Comparison of ENCODE assay signal across 24 mouse cellular contexts in the genomic region with DNA sequence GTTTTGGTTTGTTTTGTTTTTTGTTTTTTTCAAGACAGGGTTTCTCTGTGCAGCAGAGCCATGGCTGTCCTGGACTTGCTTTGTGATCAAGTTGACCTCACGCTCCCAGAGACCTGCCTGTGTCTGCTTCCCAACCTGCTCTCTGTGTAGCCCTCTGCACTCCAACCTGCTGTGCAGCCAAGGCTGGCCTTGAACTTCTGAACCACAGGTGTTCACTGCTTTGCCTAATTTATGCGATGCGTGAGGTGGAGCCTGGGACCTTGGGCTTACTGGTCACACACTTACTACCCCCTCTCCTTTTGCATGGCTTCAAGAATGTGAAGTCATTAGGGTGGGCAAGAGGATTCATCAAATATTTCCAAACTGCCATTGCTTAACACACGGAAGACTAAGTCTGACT.
"Had no signal": no experiment of that assay in that cellular context is flagged by ENCODE, and none has a peak within 500 bp of the region (broad histone marks: within the 10 kb centered on the region; RNA-seq: fewer than 3 reads in every experiment).

No protein-coding gene starts in this region.

- H3K4me3 ChIP-seq: embryonic facial prominence, embryonic 10.5 days; embryonic facial prominence, embryonic 12.5 days; embryonic facial prominence, embryonic 13.5 days; embryonic facial prominence, embryonic 15.5 days; erythroblast, embryonic 14.5 days; forebrain, embryonic 10.5 days; forebrain, embryonic 12.5 days; forebrain, embryonic 13.5 days; forebrain, embryonic 15.5 days; gastrocnemius, adult 2 months; heart, adult 2 months; heart, embryonic 10.5 days had no signal

- DNase-seq: cerebellum, postnatal 10 days; cerebellum, postnatal 14 days; cerebellum, postnatal 25 days; cerebellum, postnatal 36 days; embryo, embryonic 11 days; forebrain, postnatal 0 days; gastrocnemius, adult 2 months; gastrocnemius, postnatal 10 days; gastrocnemius, postnatal 14 days; gastrocnemius, postnatal 25 days; gastrocnemius, postnatal 36 days; heart, adult 11 months; heart, adult 18-20 months; heart, adult 2 months had no signal

- H3K9me3 ChIP-seq: embryonic facial prominence, embryonic 10.5 days; embryonic facial prominence, embryonic 12.5 days; embryonic facial prominence, embryonic 13.5 days; embryonic facial prominence, embryonic 15.5 days; forebrain, embryonic 10.5 days; forebrain, embryonic 12.5 days; forebrain, embryonic 13.5 days; forebrain, embryonic 15.5 days; heart, embryonic 10.5 days had no signal

- H3K9ac ChIP-seq: embryonic facial prominence, embryonic 12.5 days; embryonic facial prominence, embryonic 13.5 days; embryonic facial prominence, embryonic 15.5 days; forebrain, embryonic 12.5 days; forebrain, embryonic 13.5 days; forebrain, embryonic 15.5 days; forebrain, postnatal 0 days had no signal

- H3K27me3 ChIP-seq: embryonic facial prominence, embryonic 12.5 days; embryonic facial prominence, embryonic 13.5 days; embryonic facial prominence, embryonic 15.5 days; forebrain, embryonic 12.5 days; forebrain, embryonic 13.5 days; forebrain, embryonic 15.5 days had no signal

- H3K36me3 ChIP-seq: embryonic facial prominence, embryonic 10.5 days; embryonic facial prominence, embryonic 12.5 days; embryonic facial prominence, embryonic 13.5 days; embryonic facial prominence, embryonic 15.5 days; forebrain, embryonic 10.5 days; forebrain, embryonic 12.5 days; forebrain, embryonic 15.5 days; heart, embryonic 10.5 days had no signal

- H3K4me1 ChIP-seq: embryonic facial prominence, embryonic 10.5 days; embryonic facial prominence, embryonic 12.5 days; embryonic facial prominence, embryonic 13.5 days; embryonic facial prominence, embryonic 15.5 days; forebrain, embryonic 10.5 days; forebrain, embryonic 12.5 days; forebrain, embryonic 13.5 days; heart, embryonic 10.5 days had no signal

- H3K27ac ChIP-seq: embryonic facial prominence, embryonic 10.5 days; embryonic facial prominence, embryonic 12.5 days; embryonic facial prominence, embryonic 13.5 days; embryonic facial prominence, embryonic 15.5 days; forebrain, embryonic 10.5 days; forebrain, embryonic 12.5 days; forebrain, embryonic 13.5 days; forebrain, embryonic 15.5 days; gastrocnemius, adult 2 months; heart, adult 2 months; heart, embryonic 10.5 days had no signal
